Mouse (Mus musculus) brain, embryonic 14.5 days (tissue): ENCODE data around the gene Ppt2.

Experiments
- CTCF ChIP-seq: fragments of 200-500 bp; IDR thresholded peaks from 2 replicates; pipeline ENCODE4 v1.5.1; 2012; ENCODE audit warnings: inconsistent platforms, mild to moderate bottlenecking, moderate library complexity, borderline replicate concordance; ENCODE audit not compliant: insufficient read depth, insufficient read length; ENCODE audit errors: extremely low read depth
- POLR2A ChIP-seq: fragments of 200-500 bp; IDR thresholded peaks from 2 replicates; pipeline ENCODE4 v1.6.1; 2012; ENCODE audit warnings: mild to moderate bottlenecking, inconsistent platforms, borderline replicate concordance; ENCODE audit not compliant: poor library complexity, insufficient read depth, insufficient read length, severe bottlenecking; ENCODE audit errors: extremely low read depth

- TF ChIP-seq CTCF (no peak), POLR2A (no peak)
Observed at GRCm38 (mm10) chr17:34585877-34586771, 42.2 kb downstream of the Ppt2 start.
